Mouse (Mus musculus) forebrain, embryonic 16.5 days (tissue): ENCODE results near the gene C2cd6. TPM values are rescaled to one million over a fixed set of nuclear protein-coding genes. Genes with fewer than 3 reads are reported as not detected.
A peak's percentile ranks its signal among the peaks of the same experiment; 100 is the strongest.

ENCODE experiments used
- ATAC-seq: fragments of 200-750 bp; cut with Nextera tagmentation; 2 replicates; pipeline ENCODE4 v1.8.0; 2017; ENCODE audit warnings: mild to moderate bottlenecking, moderate library complexity
- H3K27ac ChIP-seq: fragments of 300-500 bp; sonication (generic); 2 replicates; pipeline ENCODE4 v1.5.1; 2014; ENCODE audit warnings: low read length, control low read depth
- H3K27me3 ChIP-seq: fragments of 300-500 bp; sonication (generic); replicated peaks from 2 replicates; pipeline ENCODE4 v1.6.1; 2014; ENCODE audit warnings: low read length; ENCODE audit not compliant: control insufficient read depth, insufficient read depth
- H3K36me3 ChIP-seq: fragments of 300-500 bp; sonication (generic); 2 replicates; pipeline ENCODE4 v1.6.1; 2014; ENCODE audit not compliant: control insufficient read depth, insufficient read depth
- H3K4me1 ChIP-seq: fragments of 300-500 bp; sonication (generic); replicated peaks from 2 replicates; pipeline ENCODE4 v1.6.1; 2014; ENCODE audit warnings: low read length; ENCODE audit not compliant: control insufficient read depth, insufficient read depth
- H3K4me2 ChIP-seq: fragments of 300-500 bp; sonication (generic); 2 replicates; pipeline ENCODE4 v1.6.1; 2014; ENCODE audit warnings: mild to moderate bottlenecking, low read length, control low read depth
- H3K4me3 ChIP-seq: fragments of 300-500 bp; sonication (generic); replicated peaks from 2 replicates; pipeline ENCODE4 v1.5.1; 2014; ENCODE audit warnings: mild to moderate bottlenecking, low read length, control low read depth
- H3K9ac ChIP-seq: fragments of 300-500 bp; sonication (generic); replicated peaks from 2 replicates; pipeline ENCODE4 v1.6.1; 2014; ENCODE audit warnings: low read depth, low read length, control low read depth
- H3K9me3 ChIP-seq: fragments of 300-500 bp; sonication (generic); 2 replicates; pipeline ENCODE4 v1.6.1; 2016; ENCODE audit warnings: low read length; ENCODE audit not compliant: control insufficient read depth
- WGBS: fragments of 180-500 bp; shearing (Covaris S2); extraction: QIAGEN DNeasy Blood & Tissue Kit; methylation state at CpG from one replicate; pipeline ENCODE4 v1.1.7; 2014; 5-methylcytosine and 5-hydroxymethylcytosine counted together
- polyA plus RNA-seq: library from polyadenylated mRNA; unstranded; fragments of >200 nt; fragmentation: Nextera tagmentation; extraction: Ambion mirVana; gene quantifications from 2 replicates; pipeline ENCODE4 v1.2.1, GENCODE M21; 2015

Gene C2cd6
- polyA plus RNA-seq = 0.11 TPM in 1 of 2 replicates, not detected in the other

DNA sequence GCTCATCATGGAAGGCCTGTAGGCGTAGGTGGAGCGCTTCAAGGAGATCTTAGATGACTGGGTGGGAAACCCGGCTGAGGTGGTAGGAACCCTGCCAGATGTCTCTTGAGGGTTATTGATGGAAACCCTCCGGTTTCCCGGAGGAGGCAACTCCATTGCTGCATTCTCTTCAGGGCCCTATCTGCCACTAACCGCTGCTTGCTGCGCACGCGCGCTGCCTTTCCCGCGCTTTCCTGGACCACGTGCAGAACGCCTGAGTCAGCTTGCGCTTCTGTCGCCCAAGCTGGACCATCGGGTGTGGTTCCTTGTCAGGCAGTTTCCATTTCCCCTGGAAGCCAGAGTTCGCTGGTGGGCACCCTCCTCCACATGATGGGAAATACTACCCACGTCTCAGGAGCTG lies at the start of gene C2cd6:
TSS of gene C2cd6 (minus strand) at position 196 of the 400 bp plus-strand sequence.
- Histone ChIP-seq H3K27me3 (no peaks in the 10 kb centered on the region), H3K9ac (no peak within 1 kb of the TSS), H3K4me2 (no peak within 1 kb of the TSS), H3K27ac (no peak within 1 kb of the TSS), H3K4me3 (no peak within 1 kb of the TSS), H3K9me3 (no peaks in the 10 kb centered on the region), H3K36me3 (peaks cover 4% of the 10 kb centered on the region), H3K4me1 (no peaks in the 10 kb centered on the region)
- 93% methylated on average over 19 of the region's 19 CpGs for WGBS
- no peak for ATAC-seq

- H3K4me2 ChIP-seq = no peak overlapping the region
- H3K27me3 ChIP-seq = no peaks in the 10 kb centered on the region
- no peaks in the 10 kb centered on the region for H3K9me3 ChIP-seq
- no peak overlapping the region for H3K9ac ChIP-seq
- no peak overlapping the region for H3K27ac ChIP-seq
- H3K4me1 ChIP-seq = no peaks in the 10 kb centered on the region
- no peaks in the 10 kb centered on the region for H3K36me3 ChIP-seq
- no peak overlapping the region for H3K4me3 ChIP-seq
- no peak for ATAC-seq
Observed at GRCm38 (mm10) chr1:59142809-59143208, 48.1 kb upstream of the C2cd6 start.

DNA sequence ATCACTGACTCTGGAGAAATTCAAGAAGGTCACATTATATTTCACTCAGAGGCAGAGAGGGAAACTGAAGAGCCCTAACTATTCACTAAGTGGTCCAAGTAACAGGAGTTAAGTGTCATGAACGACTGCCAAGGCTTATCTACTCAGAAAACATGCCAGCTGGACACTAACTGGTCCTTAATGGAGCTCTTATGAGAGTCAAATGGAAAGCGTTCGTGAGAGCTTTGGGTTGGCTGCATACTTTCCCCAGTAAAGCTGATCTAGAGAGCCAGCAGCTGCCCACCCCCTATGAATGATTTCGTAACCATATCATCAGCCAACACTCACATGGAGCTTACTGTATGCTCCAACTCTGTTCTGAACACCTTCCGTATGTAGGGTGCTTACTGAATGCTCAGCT lies 39.7 kb upstream of the C2cd6 start:
- H3K4me1 ChIP-seq = no peaks in the 10 kb centered on the region
- H3K27ac ChIP-seq = no peak overlapping the region
- ATAC-seq = no peak
- H3K4me2 ChIP-seq = no peak overlapping the region
- H3K9me3 ChIP-seq = no peaks in the 10 kb centered on the region
- H3K36me3 ChIP-seq = no peaks in the 10 kb centered on the region
- WGBS = 73% methylated on average over 5 of the region's 5 CpGs
- no peak overlapping the region for H3K9ac ChIP-seq
- no peaks in the 10 kb centered on the region for H3K27me3 ChIP-seq
- no peak overlapping the region for H3K4me3 ChIP-seq

DNA sequence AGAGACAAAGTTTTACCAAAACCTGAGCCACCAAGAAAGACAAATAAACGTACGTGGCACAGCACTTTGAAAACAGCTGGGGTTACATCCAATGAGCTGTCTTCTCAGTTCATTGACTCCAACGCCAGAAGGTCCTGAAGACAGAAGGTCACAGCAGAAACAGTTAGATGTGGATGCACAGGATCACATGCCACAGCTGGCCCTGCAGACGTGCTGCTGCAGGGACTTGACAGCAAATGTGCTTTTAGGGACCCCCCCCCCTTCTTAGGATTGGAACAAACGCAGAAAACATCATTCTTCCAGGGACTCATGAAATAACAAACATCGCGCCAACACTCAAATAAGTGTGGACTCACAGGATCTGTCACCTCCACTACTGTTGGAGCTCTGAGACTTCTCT lies 34.2 kb upstream of the C2cd6 start:
- H3K4me2 ChIP-seq = no peak overlapping the region
- H3K4me1 ChIP-seq = no peaks in the 10 kb centered on the region
- no peak overlapping the region for H3K9ac ChIP-seq
- H3K36me3 ChIP-seq = no peaks in the 10 kb centered on the region
- no peak for ATAC-seq
- no peaks in the 10 kb centered on the region for H3K9me3 ChIP-seq
- no peak overlapping the region for H3K4me3 ChIP-seq
- 81% methylated on average over 7 of the region's 7 CpGs for WGBS
- H3K27ac ChIP-seq = no peak overlapping the region
- no peaks in the 10 kb centered on the region for H3K27me3 ChIP-seq

DNA sequence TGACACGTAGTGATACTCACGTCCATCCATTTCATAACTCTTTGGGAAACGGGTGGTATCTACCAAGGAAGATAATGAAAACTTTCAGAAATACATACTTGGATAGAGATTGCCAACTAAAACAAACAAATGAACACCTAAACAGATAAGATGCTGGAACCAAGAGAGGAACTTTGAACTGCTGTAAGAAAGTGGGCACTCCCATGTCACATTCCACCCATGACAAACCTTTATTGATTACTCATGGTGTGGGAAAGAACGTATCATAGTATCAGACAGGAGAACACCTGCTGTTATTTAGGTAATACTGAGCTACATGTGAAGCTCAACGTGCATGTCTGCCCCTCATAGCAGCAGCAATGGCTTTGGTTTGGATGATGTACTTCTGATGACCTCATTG lies 30.9 kb upstream of the C2cd6 start:
- no peak for ATAC-seq
- H3K4me1 ChIP-seq = peaks cover 4% of the 10 kb centered on the region
- no peaks in the 10 kb centered on the region for H3K27me3 ChIP-seq
- no peak overlapping the region for H3K27ac ChIP-seq
- H3K9me3 ChIP-seq = no peaks in the 10 kb centered on the region
- H3K9ac ChIP-seq = no peak overlapping the region
- no peaks in the 10 kb centered on the region for H3K36me3 ChIP-seq
- no peak overlapping the region for H3K4me2 ChIP-seq
- no peak overlapping the region for H3K4me3 ChIP-seq
- 76% methylated on average over 5 of the region's 5 CpGs for WGBS

- under 1% methylated on average over 73 of the region's 74 CpGs for WGBS
- Histone ChIP-seq H3K27ac (peak within 1 kb of the TSS; percentile 78), H3K9me3 (no peaks in the 10 kb centered on the region), H3K36me3 (peaks cover 3% of the 10 kb centered on the region; the same call in 1 of the 2 replicates), H3K4me1 (peaks cover 12% of the 10 kb centered on the region), H3K4me2 (peak within 1 kb of the TSS; percentile 87), H3K27me3 (no peaks in the 10 kb centered on the region), H3K4me3 (peak within 1 kb of the TSS; percentile 76), H3K9ac (peak within 1 kb of the TSS; percentile 98)
- peak; percentile 98 for ATAC-seq
Observed at GRCm38 (mm10) chr1:59119720-59120457, 25.2 kb upstream of the C2cd6 start, which contains the start of gene Tmem237. Gene Tmem237, minus strand, starts transcription at chr1:59120408.

- Histone ChIP-seq H3K9ac (no peak overlapping the region), H3K27me3 (no peaks in the 10 kb centered on the region), H3K4me3 (no peak overlapping the region), H3K4me1 (no peaks in the 10 kb centered on the region), H3K27ac (no peak overlapping the region), H3K9me3 (no peaks in the 10 kb centered on the region), H3K36me3 (peaks cover 14% of the 10 kb centered on the region), H3K4me2 (no peak overlapping the region)
- no peak for ATAC-seq
- 78% methylated on average over 8 of the region's 8 CpGs for WGBS
Observed at GRCm38 (mm10) chr1:59110524-59110923, 15.8 kb upstream of the C2cd6 start.

DNA sequence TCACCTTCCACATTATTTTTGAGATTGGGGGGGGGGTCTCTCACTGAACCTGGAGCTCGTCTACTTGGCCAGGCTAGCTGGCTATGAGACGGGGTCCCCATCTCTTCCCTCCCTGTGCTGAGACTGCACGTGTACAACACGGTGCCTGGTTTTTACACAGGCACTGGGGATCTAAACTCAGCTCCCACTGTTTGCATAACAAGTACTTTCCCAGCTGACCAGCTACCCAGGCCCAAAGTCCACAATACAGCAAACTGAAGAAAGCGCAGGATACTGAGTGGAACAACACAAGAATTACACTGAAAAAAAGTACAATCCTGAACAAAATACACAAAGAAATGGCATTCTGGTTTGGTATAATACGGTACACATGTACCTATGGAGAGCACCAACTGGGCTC lies 7.4 kb upstream of the C2cd6 start:
- 93% methylated on average over 6 of the region's 6 CpGs for WGBS
- Histone ChIP-seq H3K4me2 (no peak overlapping the region), H3K4me3 (no peak overlapping the region), H3K27me3 (no peaks in the 10 kb centered on the region), H3K9ac (no peak overlapping the region), H3K9me3 (no peaks in the 10 kb centered on the region), H3K27ac (no peak overlapping the region), H3K4me1 (no peaks in the 10 kb centered on the region), H3K36me3 (peaks cover 26% of the 10 kb centered on the region)
- no peak for ATAC-seq

DNA sequence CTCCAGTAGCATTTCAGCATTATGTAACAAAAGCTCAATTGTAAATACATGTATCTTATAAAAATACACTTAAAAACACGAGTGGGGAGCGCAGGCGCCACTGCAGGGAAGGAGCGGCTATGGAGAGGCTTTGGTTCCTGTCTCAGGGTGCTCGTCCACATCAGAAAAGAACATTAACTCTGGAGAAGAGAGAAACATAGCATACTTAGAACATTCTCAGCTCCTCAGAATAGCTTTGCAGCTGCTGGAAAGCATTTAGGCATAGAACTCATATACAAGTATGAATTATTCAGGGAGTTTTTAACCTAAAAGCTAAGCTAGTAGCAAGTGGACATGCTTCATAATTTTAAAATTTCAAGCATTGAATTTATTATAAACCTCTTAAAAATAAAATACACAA lies 6.3 kb upstream of the C2cd6 start:
- Histone ChIP-seq H3K27ac (no peak overlapping the region), H3K36me3 (peaks cover 23% of the 10 kb centered on the region), H3K9me3 (no peaks in the 10 kb centered on the region), H3K4me2 (no peak overlapping the region), H3K4me1 (no peaks in the 10 kb centered on the region), H3K4me3 (no peak overlapping the region), H3K9ac (no peak overlapping the region), H3K27me3 (no peaks in the 10 kb centered on the region)
- 93% methylated on average over 5 of the region's 5 CpGs for WGBS
- no peak for ATAC-seq

DNA sequence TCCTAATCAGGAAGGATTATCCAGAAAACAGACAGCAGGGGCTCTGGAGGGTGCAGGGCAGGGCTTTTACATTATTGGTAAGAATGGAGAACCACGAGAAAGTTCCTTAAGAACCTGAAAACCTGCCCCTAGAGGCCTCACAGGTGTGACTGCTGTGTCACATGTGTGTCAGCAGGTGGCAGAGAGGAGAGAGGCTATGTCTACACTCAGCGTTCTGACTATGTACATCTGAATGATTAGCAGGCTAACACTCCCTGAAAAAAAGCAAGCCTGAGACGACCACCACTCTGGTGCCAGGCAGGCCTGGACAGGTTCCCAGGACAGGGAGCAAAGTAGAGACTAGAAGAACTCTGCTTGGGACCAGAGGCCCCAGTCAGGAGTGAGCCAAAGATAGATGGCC lies 23.8 kb downstream of the C2cd6 start:
- H3K4me1 ChIP-seq = no peaks in the 10 kb centered on the region
- no peaks in the 10 kb centered on the region for H3K27me3 ChIP-seq
- H3K27ac ChIP-seq = no peak overlapping the region
- no peak overlapping the region for H3K4me2 ChIP-seq
- no peaks in the 10 kb centered on the region for H3K9me3 ChIP-seq
- H3K4me3 ChIP-seq = no peak overlapping the region
- ATAC-seq = no peak
- 24% methylated on average over 3 of the region's 3 CpGs for WGBS
- H3K36me3 ChIP-seq = no peaks in the 10 kb centered on the region
- H3K9ac ChIP-seq = no peak overlapping the region
